Mouse (Mus musculus) B cell, adult 2 months (primary cell): ENCODE results near the gene Nppb.

ENCODE experiments used
- DNase-seq, 2 experiments: peaks; one replicate each; pipeline ENCODE4 v3.0.0; 2022

Nppb gene

DNA sequence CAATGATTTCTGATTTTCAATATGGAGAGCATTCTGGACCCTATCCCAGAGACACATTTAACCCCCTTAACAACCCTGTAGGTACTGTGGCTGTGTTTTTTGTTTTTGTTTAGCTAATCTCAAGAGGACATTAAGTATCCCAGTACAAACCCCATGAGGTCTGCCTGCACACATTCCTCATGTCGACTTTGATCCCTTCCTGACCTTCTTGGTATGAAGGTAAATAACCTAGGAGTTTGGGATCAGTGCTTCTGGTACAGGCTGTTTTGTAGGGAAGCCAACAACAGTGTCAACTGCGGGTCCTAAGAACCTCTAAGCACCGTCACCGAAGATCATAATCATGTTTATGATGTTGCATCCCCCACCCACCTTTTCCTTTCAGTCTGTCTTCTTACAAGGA lies 7.9 kb upstream of the Nppb start:
- DNase-seq = no peak

DNA sequence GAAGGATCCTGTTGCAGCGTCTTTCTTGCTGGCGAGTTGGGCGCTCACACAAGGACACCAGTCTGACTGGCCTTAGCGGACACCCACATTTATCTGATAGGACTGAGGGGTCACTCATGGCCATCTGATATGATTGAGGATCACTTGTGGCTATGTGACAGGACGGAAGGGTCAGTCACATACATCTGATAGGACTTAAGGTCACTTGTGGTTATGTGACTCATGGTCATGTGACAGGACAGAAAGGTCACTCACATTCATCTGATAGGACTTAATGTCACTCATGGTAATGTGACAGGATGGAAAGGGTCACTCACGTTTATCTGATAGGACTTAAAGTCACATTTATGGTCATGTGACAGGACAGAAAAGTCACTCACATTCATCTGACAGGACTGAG lies 7.2 kb upstream of the Nppb start:
- no peak for DNase-seq

- DNase-seq = no peak
Measured at GRCm38 (mm10) chr4:147979441-147979860, 6.1 kb upstream of the Nppb start.

GRCm38 (mm10) chr4:147993571-147994095 lies 8.0 kb downstream of the Nppb start:
- DNase-seq = no peak

DNA sequence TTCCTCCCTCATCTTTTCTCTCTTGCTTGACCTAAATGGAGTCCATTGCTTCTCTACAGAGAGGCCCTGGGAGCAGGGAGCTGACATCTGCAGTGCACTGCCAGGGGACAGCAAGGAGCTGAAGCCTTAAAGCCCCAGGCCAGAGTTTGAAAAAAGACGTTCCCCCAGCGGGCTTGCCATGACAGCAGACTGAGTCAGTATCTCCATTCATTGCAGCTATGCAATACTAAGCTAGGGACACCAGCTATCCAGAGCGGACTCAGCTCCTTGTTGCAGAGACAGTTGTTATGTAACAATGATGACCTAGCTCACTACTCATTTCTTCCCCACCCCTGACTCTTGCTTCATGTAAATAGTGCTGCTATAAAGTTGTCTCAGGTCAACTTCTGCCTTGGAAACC lies 9.7 kb downstream of the Nppb start:
- DNase-seq = no peak

GRCm38 (mm10) chr4:148000202-148000772 lies 14.7 kb downstream of the Nppb start, which contains the start of gene Nppa:
Gene Nppa (plus strand): TSS chr4:148000722.
- DNase-seq = no peak

DNA sequence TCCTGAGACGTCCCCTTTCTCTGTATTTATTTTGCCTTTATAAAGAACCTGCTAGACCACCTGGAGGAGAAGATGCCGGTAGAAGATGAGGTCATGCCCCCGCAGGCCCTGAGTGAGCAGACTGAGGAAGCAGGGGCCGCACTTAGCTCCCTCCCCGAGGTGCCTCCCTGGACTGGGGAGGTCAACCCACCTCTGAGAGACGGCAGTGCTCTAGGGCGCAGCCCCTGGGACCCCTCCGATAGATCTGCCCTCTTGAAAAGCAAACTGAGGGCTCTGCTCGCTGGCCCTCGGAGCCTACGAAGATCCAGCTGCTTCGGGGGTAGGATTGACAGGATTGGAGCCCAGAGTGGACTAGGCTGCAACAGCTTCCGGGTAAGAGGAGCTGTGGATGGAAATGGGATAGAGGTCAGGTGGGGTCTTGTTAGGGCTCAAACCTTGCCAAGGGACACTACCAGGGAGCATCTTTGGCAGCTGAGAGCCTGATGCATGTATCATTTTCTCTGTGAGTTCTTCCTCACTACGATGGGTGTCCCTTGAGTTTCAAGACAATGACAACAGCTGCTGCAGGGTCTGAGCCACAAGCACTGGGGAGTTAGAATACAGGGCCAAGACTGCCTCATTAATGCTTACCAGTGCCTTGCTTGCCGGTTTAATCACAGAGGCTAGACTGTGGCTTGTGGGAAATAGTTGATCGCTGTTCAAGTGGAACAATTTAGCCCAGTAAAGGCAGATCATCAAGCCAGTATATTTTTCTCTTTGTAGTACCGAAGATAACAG lies 15.6 kb downstream of the Nppb start:
- DNase-seq = no peak

- DNase-seq = no peak
Measured at GRCm38 (mm10) chr4:148001866-148002265, 16.3 kb downstream of the Nppb start.

GRCm38 (mm10) chr4:148004361-148004760 lies 18.8 kb downstream of the Nppb start:
- DNase-seq = no peak

- DNase-seq = peak; percentile 8 to 15
Measured at GRCm38 (mm10) chr4:148008412-148008811, 22.8 kb downstream of the Nppb start.

DNA sequence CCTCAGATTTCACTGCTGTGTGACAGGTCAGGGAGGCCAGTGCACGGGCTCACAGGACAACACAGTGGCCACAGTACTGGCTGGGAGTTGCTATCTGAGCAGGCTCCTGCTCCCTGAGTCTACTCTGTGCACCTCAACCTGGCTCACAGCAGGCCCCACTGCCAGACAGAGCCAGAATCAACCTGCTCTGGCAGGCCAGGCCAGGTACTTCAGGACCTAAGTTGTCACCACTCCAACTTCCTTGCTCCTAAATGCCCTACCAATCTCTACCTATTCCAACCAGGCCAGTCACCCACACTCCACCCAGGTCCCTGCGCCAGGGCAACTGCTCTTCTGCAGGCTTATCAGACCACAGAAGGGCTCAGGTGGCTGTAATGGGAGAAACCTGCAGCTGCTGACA lies 24.1 kb downstream of the Nppb start:
- no peak for DNase-seq

DNA sequence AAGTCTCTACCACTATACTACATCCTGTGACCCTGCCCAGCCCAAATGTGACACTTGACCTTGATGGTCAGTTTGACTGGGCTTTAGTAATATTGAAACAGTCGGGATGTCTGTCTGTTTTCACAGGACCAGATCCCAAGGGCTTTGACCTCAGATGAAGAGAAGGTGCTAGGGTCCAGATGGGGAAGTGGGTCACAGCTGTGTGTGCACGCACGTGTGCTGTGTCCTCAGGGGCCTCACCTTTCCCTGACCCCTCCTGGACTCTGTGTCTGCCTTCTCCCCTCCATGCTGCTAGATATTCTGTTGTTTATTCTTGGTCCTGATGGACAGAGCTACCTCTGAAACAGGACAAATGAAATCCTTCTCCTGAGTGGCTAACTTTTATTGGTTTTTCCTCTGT lies 25.7 kb downstream of the Nppb start:
- no peak for DNase-seq

GRCm38 (mm10) chr4:148012216-148012615 lies 26.6 kb downstream of the Nppb start:
- no peak for DNase-seq

DNA sequence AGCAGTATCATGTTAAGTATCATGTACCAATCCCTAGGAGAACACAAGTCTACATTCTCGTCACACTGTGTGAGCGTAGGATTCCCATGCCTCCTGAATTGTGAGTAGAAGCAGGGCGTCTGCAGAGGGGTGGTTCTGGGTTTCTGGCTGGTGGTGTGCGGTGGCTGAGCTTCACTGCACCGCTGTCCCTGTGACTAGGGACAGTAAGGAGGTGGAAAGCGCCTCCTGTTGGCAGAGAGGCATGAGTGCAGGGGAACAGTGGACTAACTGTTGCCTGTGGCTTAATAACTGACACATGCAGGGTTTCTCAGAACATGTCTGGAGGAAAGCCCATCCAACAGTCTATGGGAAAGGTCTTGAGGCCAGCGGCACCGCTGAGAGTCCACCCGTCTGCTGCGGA lies 29.8 kb downstream of the Nppb start:
- peak in 1 of 2 experiments; percentile 14 for DNase-seq

- DNase-seq = no peak
Measured at GRCm38 (mm10) chr4:148016981-148017380, 31.4 kb downstream of the Nppb start.

DNA sequence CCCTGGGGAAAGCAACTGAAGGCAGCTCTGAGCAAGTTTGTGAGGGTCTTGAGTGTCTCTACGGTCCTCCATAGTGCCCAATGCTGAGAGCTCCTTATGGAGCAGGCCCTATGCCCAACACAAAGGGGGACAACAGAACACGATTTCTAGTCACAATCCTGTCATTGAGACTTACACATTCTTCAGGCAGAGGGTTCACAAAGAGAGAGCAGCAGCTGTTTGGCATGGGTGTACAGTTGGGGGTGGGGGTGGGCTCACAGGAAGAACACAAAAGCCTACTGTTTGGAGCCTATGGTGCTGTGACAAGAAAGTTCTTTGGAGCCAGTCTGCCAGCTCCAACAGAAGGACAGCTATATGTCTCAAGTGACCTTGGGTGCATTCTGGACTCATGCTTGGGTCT lies 32.8 kb downstream of the Nppb start:
- no peak for DNase-seq

DNA sequence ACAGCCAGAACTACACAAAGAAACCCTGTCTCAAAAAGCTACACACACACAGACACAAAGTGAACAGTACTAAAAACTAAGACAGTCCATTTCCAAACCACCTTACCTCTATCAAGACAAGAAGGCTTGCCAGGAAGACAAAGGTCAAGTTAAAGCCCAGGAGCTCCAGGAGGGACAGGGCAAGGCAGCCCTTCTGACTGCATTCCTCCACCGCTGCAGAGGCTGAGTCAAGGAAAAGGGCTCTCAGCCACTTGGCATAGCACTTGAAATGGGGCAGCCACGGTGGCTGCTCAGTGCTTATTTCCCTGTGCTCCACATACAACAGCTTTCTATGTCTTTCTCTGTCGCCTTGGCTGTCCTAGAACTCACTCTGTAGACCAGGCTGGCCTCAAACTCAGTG lies 38.4 kb downstream of the Nppb start:
- DNase-seq = no peak

GRCm38 (mm10) chr4:148029297-148029696 lies 43.7 kb downstream of the Nppb start:
- no peak for DNase-seq

DNA sequence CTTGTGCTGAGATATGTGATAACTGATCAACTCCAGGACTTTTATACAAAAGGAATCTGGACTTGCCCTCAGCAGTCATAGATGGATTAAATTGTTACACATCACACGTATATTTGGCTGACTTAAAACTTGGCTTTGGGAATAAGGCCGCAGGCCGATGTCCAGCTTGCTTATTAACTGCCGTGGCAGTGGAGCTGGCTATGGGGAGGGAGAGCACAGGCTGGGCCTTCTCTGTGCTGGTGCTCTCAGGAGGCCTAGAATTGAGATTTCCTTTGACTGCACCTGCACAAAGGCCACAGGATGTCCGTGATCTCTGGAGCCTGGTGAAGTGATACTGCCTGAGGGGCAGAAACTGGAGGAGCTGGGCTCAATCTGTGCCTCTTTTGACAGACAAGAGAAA lies 44.9 kb downstream of the Nppb start:
- no peak for DNase-seq

- DNase-seq = no peak
Measured at GRCm38 (mm10) chr4:148033858-148034410, 48.3 kb downstream of the Nppb start.

- no peak for DNase-seq
Measured at GRCm38 (mm10) chr4:148035440-148035839, 49.9 kb downstream of the Nppb start.
